Mouse (Mus musculus): ENCODE results near the gene Arhgef26. TPM values are rescaled to one million over a fixed set of nuclear protein-coding genes. Genes with fewer than 3 reads are reported as not detected.

The Arhgef26 gene
- polyA plus RNA-seq, 1 experiment, result not detected

GRCm38 (mm10) chr3:62399826-62400746 is 61.9 kb downstream of the Arhgef26 start:
- Histone ChIP-seq H3K4me1 (ENCODE audit: control insufficient read depth, insufficient read depth, low read length) (no peaks in the 10 kb centered on the region), H3K27ac (ENCODE audit: insufficient read depth, low read depth, low read length) (no peak overlapping the region), H3K4me3 (ENCODE audit: insufficient read depth, low read depth, low read length) (no peak overlapping the region)
- TF ChIP-seq POLR2A (IDR thresholded peaks at IDR 0.05; ENCODE audit: insufficient read depth, low read depth, low read length) (no peak), CTCF (IDR thresholded peaks at IDR 0.05; ENCODE audit: insufficient read depth, low read depth, low read length) (no peak)
- 76% methylated on average over 12 of the region's 12 CpGs for WGBS

- TF ChIP-seq CTCF (IDR thresholded peaks at IDR 0.05; ENCODE audit: insufficient read depth, low read depth, low read length) (no peak), POLR2A (IDR thresholded peaks at IDR 0.05; ENCODE audit: insufficient read depth, low read depth, low read length) (no peak)
- H3K4me3 ChIP-seq (ENCODE audit: insufficient read depth, low read depth, low read length), result no peak overlapping the region
- WGBS, result 92% methylated on average over 2 of the region's 2 CpGs
- no peak overlapping the region for H3K27ac ChIP-seq (ENCODE audit: insufficient read depth, low read depth, low read length)
- H3K4me1 ChIP-seq (ENCODE audit: control insufficient read depth, insufficient read depth, low read length), result no peaks in the 10 kb centered on the region
Observed at GRCm38 (mm10) chr3:62402466-62402865, 64.3 kb downstream of the Arhgef26 start.

- no peak overlapping the region for H3K4me3 ChIP-seq (ENCODE audit: insufficient read depth, low read depth, low read length)
- TF ChIP-seq CTCF (IDR thresholded peaks at IDR 0.05; ENCODE audit: insufficient read depth, low read depth, low read length) (no peak), POLR2A (IDR thresholded peaks at IDR 0.05; ENCODE audit: insufficient read depth, low read depth, low read length) (no peak)
- WGBS, result 52% methylated on average over 7 of the region's 7 CpGs
- no peak overlapping the region for H3K27ac ChIP-seq (ENCODE audit: insufficient read depth, low read depth, low read length)
- no peaks in the 10 kb centered on the region for H3K4me1 ChIP-seq (ENCODE audit: control insufficient read depth, insufficient read depth, low read length)
Observed at GRCm38 (mm10) chr3:62404477-62405246, 66.5 kb downstream of the Arhgef26 start.

DNA sequence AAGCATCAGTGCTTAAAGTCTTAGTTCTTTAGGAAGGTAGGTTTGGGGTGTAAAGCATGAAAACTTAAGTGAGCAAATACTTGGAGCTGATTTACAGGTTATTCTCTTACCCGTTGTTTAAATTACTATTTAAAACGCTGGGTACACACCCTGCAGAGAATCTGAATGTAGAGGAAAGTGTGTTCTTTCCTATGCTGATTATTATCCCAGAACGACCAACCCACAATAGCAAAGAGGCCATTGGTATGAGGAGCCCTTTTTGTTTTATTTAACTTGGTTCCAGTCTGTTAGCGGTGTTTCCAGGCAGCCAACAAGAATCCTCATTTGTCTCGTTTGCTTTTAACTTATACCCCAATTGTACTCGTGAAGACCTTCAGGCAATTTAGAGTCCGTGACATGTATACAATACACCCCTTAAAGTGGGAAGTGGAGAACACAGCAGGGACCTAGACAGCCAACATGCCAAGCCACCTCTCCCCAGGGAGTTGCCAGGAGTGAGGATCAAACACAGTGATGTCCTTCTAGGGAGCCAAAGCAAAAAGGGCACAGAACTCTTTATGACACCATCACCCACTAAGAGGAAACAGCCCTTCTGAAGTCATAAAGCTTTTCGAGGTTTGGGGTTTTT is 71.5 kb downstream of the Arhgef26 start:
- WGBS, result 38% methylated on average over 8 of the region's 8 CpGs
- Histone ChIP-seq H3K4me3 (ENCODE audit: insufficient read depth, low read depth, low read length) (no peak overlapping the region), H3K4me1 (ENCODE audit: control insufficient read depth, insufficient read depth, low read length) (no peaks in the 10 kb centered on the region), H3K27ac (ENCODE audit: insufficient read depth, low read depth, low read length) (no peak overlapping the region)
- TF ChIP-seq POLR2A (IDR thresholded peaks at IDR 0.05; ENCODE audit: insufficient read depth, low read depth, low read length) (no peak), CTCF (IDR thresholded peaks at IDR 0.05; ENCODE audit: insufficient read depth, low read depth, low read length) (no peak)

GRCm38 (mm10) chr3:62410491-62410890 is 72.3 kb downstream of the Arhgef26 start:
- WGBS, result 45% methylated on average over 4 of the region's 4 CpGs
- H3K4me1 ChIP-seq (ENCODE audit: control insufficient read depth, insufficient read depth, low read length), result no peaks in the 10 kb centered on the region
- no peak overlapping the region for H3K27ac ChIP-seq (ENCODE audit: insufficient read depth, low read depth, low read length)
- TF ChIP-seq POLR2A (IDR thresholded peaks at IDR 0.05; ENCODE audit: insufficient read depth, low read depth, low read length) (no peak), CTCF (IDR thresholded peaks at IDR 0.05; ENCODE audit: insufficient read depth, low read depth, low read length) (no peak)
- no peak overlapping the region for H3K4me3 ChIP-seq (ENCODE audit: insufficient read depth, low read depth, low read length)

- Histone ChIP-seq H3K4me3 (ENCODE audit: insufficient read depth, low read depth, low read length) (no peak overlapping the region), H3K27ac (ENCODE audit: insufficient read depth, low read depth, low read length) (no peak overlapping the region), H3K4me1 (ENCODE audit: control insufficient read depth, insufficient read depth, low read length) (no peaks in the 10 kb centered on the region)
- WGBS, result 32% methylated on average over 7 of the region's 7 CpGs
- no peak for TF ChIP-seq CTCF (IDR thresholded peaks at IDR 0.05; ENCODE audit: insufficient read depth, low read depth, low read length)
- TF ChIP-seq POLR2A (IDR thresholded peaks at IDR 0.05; ENCODE audit: insufficient read depth, low read depth, low read length), result no peak
Observed at GRCm38 (mm10) chr3:62412704-62413103, 74.6 kb downstream of the Arhgef26 start.

DNA sequence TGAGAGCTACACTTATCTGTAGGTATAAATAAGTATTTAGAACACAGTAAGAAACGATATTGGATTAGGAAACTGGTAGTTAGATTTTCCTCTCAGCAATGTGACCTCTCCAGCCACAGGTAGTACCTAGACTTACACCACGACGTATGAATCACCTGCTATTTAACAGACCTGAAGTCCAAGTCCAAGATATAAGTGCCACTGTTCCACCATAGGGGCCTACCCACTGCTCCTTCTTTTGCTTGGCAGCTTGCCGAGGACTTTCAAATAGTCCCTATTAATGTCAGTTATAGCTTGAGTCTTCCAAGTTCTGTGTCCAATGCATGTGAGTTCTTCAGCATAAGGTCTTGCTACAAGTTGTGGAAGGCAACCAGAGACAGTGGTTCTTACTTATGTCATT is 76.8 kb downstream of the Arhgef26 start:
- H3K27ac ChIP-seq (ENCODE audit: insufficient read depth, low read depth, low read length), result no peak overlapping the region

GRCm38 (mm10) chr3:62417458-62417857 is 79.3 kb downstream of the Arhgef26 start:
- Histone ChIP-seq H3K4me1 (ENCODE audit: control insufficient read depth, insufficient read depth, low read length) (no peaks in the 10 kb centered on the region), H3K27ac (ENCODE audit: insufficient read depth, low read depth, low read length) (no peak overlapping the region), H3K4me3 (ENCODE audit: insufficient read depth, low read depth, low read length) (no peak overlapping the region)
- TF ChIP-seq POLR2A (IDR thresholded peaks at IDR 0.05; ENCODE audit: insufficient read depth, low read depth, low read length), result no peak
- no peak for TF ChIP-seq CTCF (IDR thresholded peaks at IDR 0.05; ENCODE audit: insufficient read depth, low read depth, low read length)
- 93% methylated on average over 6 of the region's 6 CpGs for WGBS

More for the DNA sequence above, 76.8 kb downstream of the Arhgef26 start:
- no peaks in the 10 kb centered on the region for H3K4me1 ChIP-seq (ENCODE audit: control insufficient read depth, insufficient read depth, low read length)
- no peak overlapping the region for H3K4me3 ChIP-seq (ENCODE audit: insufficient read depth, low read depth, low read length)
- no peak for TF ChIP-seq CTCF (IDR thresholded peaks at IDR 0.05; ENCODE audit: insufficient read depth, low read depth, low read length)
- TF ChIP-seq POLR2A (IDR thresholded peaks at IDR 0.05; ENCODE audit: insufficient read depth, low read depth, low read length), result no peak
- 94% methylated on average over 4 of the region's 4 CpGs for WGBS
